Mouse (Mus musculus): Measurements from ENCODE around the gene Pgap3. TPM values are rescaled to one million over a fixed set of nuclear protein-coding genes. Genes with fewer than 3 reads are reported as not detected.

The Pgap3 gene
- 1.3 and 1.9 TPM in 2 replicates for total RNA-seq (2023)

GRCm38 (mm10) chr11:98400161-98400726, at the start of gene Pgap3:
Gene Pgap3, minus strand, starts transcription at chr11:98400490.

GRCm38 (mm10) chr11:98446213-98446561, 45.9 kb upstream of the Pgap3 start, which contains the start of gene Grb7:
Gene Grb7, plus strand, starts transcription at chr11:98446394.

DNA sequence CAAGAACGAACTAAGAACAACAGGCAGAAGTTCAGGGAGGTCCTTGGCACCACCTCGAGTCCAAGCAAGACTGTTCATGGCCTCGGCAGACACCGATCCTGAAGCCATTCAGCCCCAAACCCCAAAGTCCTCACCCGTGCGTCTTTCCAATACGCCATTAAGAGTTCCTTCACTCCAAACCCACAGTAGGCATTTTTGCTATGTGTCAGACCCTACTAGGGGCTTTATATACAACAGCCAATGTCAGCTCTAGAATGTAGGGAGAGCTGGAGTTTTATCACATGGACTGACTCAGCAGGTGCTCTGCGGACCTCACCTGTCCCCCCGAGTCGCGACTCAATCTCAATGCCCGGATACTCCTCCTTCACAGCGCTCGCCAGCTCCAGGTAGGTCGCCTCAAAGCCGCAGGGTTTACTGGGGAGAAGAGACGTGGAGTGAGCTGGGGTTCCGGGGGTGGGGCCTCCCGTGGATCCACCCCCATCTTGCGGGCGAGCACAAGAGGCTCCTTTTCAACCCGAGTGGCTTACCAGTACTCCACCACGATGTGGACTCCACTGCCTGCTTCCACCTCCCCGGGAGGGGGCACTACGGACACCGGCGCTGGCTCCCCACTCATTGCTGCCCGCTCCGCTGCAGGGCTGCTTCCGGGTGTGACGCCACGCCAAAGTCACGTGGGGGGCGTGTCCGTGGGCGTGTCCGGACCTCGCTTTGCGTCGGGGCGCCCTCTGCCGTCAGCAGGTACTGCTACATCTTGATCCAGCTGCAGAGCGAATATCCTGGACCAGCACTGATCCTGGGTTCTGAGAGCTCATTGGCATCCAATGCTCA, 38.3 kb upstream of the Pgap3 start, which contains the start of gene Mien1:
Gene Mien1, minus strand, starts transcription at position 661 of the 828 bp plus-strand sequence.

DNA sequence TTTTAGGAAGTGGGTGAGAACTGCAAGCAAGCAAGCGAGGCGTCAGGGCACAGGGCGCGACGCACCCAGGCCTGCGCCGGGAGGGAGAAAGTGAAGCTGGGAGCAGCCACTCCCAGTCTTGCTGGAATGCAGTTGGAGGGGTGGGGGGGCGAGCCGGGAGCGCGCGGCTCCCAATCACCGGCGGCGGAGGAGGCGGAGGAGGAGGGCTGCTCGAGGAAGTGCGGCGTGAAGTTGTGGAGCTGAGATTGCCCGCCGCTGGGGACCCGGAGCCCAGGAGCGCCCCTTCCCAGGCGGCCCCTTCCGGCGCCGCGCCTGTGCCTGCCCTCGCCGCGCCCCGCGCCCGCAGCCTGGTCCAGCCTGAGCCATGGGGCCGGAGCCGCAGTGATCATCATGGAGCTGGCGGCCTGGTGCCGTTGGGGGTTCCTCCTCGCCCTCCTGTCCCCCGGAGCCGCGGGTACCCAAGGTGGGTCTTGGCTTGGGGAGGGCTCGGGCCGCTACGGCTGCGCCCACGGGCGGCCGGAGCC, 12.0 kb upstream of the Pgap3 start, which contains the start of gene Erbb2:
Gene Erbb2, plus strand, starts transcription at position 198 of the 524 bp plus-strand sequence.

GRCm38 (mm10) chr11:98385638-98386585, 14.4 kb downstream of the Pgap3 start, which contains the start of gene Pnmt:
Gene Pnmt, plus strand, starts transcription at chr11:98386450.

GRCm38 (mm10) chr11:98383261-98384030, 16.8 kb downstream of the Pgap3 start, which contains the start of gene Tcap:
Gene Tcap, plus strand, starts transcription at chr11:98383811.

DNA sequence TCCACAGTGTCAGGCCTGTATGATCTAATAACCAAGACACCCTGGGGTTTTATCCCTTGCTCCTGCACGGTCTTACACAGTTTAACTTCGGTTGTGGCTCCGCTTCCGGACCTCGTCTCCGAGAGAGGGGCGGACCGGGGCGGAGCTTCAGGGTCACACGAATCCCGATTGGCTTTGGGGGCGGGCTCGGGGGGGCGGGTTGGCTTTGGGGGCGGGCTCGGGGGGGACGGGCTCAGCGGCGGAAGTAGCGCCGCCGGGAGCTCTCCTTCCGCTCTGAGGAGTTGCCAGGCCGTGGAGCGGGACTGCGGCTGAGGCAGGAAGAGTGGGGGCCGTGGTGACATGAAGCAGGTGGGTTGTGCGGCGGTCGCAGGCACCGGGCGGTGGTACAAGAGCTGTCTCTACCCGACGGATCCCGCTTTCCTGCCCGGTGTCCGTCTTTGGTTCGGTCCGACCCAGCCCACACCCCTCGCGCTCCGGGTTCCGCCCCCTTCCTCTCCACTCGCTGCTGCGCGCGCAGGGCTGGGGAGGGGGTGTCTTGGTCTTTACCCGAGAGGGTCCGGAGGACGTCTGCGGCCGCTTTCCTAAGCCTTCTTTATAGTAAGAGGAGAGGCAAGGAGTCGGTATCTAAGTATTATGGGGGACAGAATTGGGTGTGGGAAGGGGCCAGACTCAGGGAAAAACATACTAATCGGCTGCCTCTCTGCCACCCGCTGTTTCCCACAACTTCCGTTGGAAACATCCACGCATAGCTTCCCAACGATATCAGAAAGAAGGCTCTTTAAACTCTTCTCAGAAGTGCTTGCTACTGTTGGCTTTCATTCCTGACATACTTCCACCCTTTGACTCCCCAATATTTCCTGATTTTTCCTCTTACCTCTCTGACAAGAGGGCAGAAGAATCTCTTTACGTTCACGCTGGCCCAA, 41.9 kb downstream of the Pgap3 start, which contains the start of gene Stard3:
Gene Stard3, plus strand, starts transcription at position 208 of the 923 bp plus-strand sequence.

DNA sequence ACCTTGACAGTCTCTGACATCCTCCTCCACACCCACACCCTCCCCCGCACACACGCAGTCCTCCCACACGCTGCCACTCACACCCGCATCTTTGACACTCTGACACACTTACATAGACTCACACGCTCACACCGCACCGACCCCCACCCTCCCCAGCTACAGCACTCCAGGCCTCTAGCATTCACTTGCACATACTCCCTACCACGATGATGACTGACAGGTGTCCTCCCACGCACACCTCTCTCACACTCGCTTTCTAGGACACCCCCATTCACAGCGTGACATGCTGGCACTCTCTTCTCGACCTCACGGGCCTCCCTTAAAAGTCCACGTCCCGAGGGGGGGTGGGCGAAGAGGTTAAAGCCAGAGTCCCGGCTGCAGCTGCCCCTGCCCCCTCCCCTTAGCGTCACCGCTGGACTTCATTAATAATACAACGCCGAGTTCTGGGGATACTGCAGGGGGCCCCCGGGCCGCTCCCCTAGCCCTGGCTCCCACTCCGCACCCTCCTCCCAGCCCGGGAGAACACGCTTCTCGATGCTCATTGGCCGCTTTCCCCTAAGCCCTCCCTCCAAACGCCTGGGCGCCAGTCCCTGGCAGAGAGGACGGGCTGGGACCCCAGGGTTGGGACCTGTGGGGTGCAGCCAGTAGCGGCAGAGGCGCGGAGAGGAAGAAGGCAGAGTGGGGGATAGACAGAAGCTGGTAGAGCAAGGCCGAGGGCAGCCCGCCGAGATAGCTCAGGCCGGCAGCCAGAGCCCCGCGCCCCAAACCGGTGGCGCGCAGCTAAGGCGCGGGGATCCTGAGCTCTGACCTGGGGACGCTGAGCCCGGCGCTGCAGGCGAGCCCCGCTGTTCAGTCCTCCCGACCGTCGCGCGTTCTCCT, 52.0 kb downstream of the Pgap3 start, which contains the start of gene Ppp1r1b:
Gene Ppp1r1b, plus strand, starts transcription at position 322 of the 879 bp plus-strand sequence.

Other genes starting within 250 kb of the Pgap3 start
- gene Med1, start 207.2 kb downstream of the Pgap3 start, total RNA-seq (2023), result 29.4 and 43.1 TPM in 2 replicates
- gene Cdk12, start 197.4 kb downstream of the Pgap3 start, total RNA-seq (2023), result 78.0 and 93.6 TPM in 2 replicates
- gene Neurod2, start 70.8 kb downstream of the Pgap3 start, total RNA-seq (2023), result not detected in 2 replicates
- gene Ppp1r1b, start 52.1 kb downstream of the Pgap3 start, total RNA-seq (2023), result not detected in 2 replicates
- gene Stard3, start 42.1 kb downstream of the Pgap3 start, total RNA-seq (2023), result 34.1 and 40.6 TPM in 2 replicates
- not detected in 2 replicates for gene Tcap, start 16.7 kb downstream of the Pgap3 start, total RNA-seq (2023)
- gene Pnmt, start 14.0 kb downstream of the Pgap3 start, total RNA-seq (2023), result not detected in 2 replicates
- gene Erbb2, start 12.0 kb upstream of the Pgap3 start, total RNA-seq (2023), result not detected in 2 replicates
- 38.5 and 55.9 TPM in 2 replicates for gene Mien1, start 38.5 kb upstream of the Pgap3 start, total RNA-seq (2023)
- gene Grb7, start 45.9 kb upstream of the Pgap3 start, total RNA-seq (2023), result not detected in 2 replicates
- 1.8 and 5.5 TPM in 2 replicates for gene Ikzf3, start 145.5 kb upstream of the Pgap3 start, total RNA-seq (2023)
- not detected in 2 replicates for gene Zpbp2, start 150.6 kb upstream of the Pgap3 start, total RNA-seq (2023)
- gene Ormdl3, start 186.9 kb upstream of the Pgap3 start, total RNA-seq (2023), result 4.4 and 6.5 TPM in 2 replicates
- gene Lrrc3c, start 197.8 kb upstream of the Pgap3 start, total RNA-seq (2023), result not detected in 2 replicates
- gene Gm12355, start 225.2 kb upstream of the Pgap3 start, total RNA-seq (2023), result 21.5 and 21.8 TPM in 2 replicates
- gene Gsdma3, start 225.9 kb upstream of the Pgap3 start, total RNA-seq (2023), result not detected in 2 replicates
- gene Gsdma2, start 246.3 kb upstream of the Pgap3 start, total RNA-seq (2023), result not detected in 2 replicates

Measured in neutrophil, adult 65 days (primary cell).